Mouse (Mus musculus) brain, embryonic 14.5 days (tissue): ENCODE data around the gene Itga6. TPM values are rescaled to one million over a fixed set of nuclear protein-coding genes. Genes with fewer than 3 reads are reported as not detected.

Experiments used
- DNase-seq: peaks from one replicate; pipeline ENCODE4 v3.0.0-alpha.2; 2011; ENCODE audit warnings: low read depth
- CTCF ChIP-seq: fragments of 200-500 bp; IDR thresholded peaks from 2 replicates; pipeline ENCODE4 v1.5.1; 2012; ENCODE audit warnings: inconsistent platforms, mild to moderate bottlenecking, moderate library complexity, borderline replicate concordance; ENCODE audit not compliant: insufficient read depth, insufficient read length; ENCODE audit errors: extremely low read depth
- POLR2A ChIP-seq: fragments of 200-500 bp; IDR thresholded peaks from 2 replicates; pipeline ENCODE4 v1.6.1; 2012; ENCODE audit warnings: mild to moderate bottlenecking, inconsistent platforms, borderline replicate concordance; ENCODE audit not compliant: poor library complexity, insufficient read depth, insufficient read length, severe bottlenecking; ENCODE audit errors: extremely low read depth
- polyA plus RNA-seq: library from polyadenylated mRNA; depleted of rRNA; stranded (reverse); fragments of >200 nt; gene quantifications from 2 replicates; pipeline ENCODE4 v1.2.3, GENCODE M21; 2012

Gene Itga6
- polyA plus RNA-seq, 1 experiment = 36.8 TPM

- no peak for TF ChIP-seq CTCF
- no peak for TF ChIP-seq POLR2A
- peak; percentile 80 for DNase-seq
Measured at GRCm38 (mm10) chr2:71742557-71742956, 2.9 kb upstream of the Itga6 start.

GRCm38 (mm10) chr2:71743377-71743776 lies 2.0 kb upstream of the Itga6 start:
- DNase-seq = no peak
- no peak for TF ChIP-seq POLR2A
- TF ChIP-seq CTCF = no peak

DNA sequence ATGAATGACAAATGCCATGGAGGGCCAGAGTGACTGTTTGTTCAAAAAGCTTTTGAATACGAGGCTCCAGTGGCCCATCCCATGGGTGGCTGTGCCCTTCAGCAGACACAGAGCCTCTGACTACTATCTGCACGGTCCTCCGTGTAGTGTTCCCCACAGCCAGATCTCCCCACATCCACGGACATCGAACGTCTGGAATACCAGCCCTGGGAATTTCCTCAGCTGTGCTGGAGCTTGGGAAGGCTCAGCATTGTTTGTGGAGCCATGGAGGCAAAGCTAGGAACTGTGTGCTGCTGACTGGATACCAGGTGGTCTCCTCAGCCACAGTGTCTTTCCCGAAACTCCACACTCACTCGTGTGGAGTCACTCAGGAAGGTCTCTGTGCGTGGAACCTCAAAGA lies 1.1 kb upstream of the Itga6 start:
- TF ChIP-seq POLR2A = no peak
- DNase-seq = no peak

DNA sequence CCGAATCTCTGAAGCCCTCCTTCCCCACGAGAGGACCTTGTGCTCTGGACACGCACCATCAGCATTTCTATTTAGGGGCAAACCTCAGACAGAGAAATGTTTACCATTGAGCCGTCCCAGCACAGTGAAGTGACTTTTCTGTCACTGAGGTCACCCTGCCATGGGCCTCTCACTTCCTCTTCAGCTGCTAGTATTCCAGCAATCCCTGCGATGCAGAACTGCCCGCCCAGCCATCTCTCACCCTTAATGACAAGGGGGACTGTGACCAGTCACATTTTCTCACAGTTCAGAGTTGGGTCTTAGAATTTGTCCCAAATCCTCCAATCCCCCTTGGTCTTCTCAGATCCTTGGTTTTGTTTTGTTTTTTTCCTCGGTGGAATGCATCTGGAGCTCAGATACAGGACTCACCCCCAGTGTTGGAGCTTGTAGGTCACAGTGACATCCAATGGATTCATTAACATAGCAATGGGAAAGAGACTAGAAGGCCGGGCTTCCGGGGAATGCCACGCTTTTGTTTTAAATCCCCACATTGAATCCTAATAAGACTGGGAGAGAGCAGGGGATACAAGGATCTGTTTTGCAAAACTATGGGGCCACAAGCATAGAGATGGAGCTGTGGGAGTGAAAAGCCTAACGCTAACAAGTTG lies 432 bp upstream of the Itga6 start:
- no peak for TF ChIP-seq POLR2A
- TF ChIP-seq CTCF = no peak
- peak; percentile 70 for DNase-seq

DNA sequence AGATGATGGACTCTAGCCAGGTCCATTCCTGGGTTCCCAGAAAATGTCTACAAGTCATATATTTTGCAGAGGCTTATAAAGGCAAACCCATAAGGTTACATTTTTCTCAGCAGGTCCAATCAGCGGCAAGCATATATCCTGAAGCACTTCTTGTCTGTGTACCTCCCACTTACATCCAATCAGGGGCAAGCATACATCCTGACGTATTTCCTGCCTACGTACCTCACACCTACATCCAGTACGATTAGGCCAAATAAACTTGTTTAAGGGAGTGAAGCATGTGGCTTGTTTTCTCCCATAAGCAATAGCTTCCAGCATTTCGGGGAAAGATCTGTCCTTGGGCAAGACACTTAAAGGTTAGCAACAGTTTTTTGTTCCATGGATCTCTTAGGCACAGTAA lies 3.0 kb downstream of the Itga6 start:
- DNase-seq = no peak
- no peak for TF ChIP-seq POLR2A
- TF ChIP-seq CTCF = no peak

- peak; percentile 61 for DNase-seq
- no peak for TF ChIP-seq CTCF
- TF ChIP-seq POLR2A = no peak
Measured at GRCm38 (mm10) chr2:71749367-71750086, 4.1 kb downstream of the Itga6 start.

GRCm38 (mm10) chr2:71750087-71750453 lies 4.7 kb downstream of the Itga6 start:
- TF ChIP-seq CTCF = no peak
- no peak for TF ChIP-seq POLR2A
- DNase-seq = peak; percentile 77

DNA sequence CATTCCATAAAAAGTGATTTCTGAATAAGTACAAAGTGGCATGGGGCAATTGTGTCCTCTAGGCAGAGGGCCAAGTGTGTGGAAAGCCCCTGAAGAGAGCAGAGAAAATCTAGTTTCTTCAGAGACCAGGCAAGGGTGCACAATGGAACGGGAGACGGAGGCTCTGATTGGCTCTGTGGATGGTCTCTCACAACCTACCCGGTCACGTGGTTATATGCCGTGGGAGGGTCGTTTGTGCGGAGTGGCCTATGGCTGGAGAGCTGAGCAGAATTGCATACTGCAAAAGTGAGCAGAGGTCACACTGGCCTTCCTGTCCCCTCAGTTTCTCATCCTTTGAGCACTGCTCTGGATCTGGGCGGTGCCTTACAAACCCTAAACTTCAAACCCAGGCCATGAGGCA lies 5.9 kb downstream of the Itga6 start:
- no peak for TF ChIP-seq POLR2A
- TF ChIP-seq CTCF = no peak
- peak; percentile 41 for DNase-seq

DNA sequence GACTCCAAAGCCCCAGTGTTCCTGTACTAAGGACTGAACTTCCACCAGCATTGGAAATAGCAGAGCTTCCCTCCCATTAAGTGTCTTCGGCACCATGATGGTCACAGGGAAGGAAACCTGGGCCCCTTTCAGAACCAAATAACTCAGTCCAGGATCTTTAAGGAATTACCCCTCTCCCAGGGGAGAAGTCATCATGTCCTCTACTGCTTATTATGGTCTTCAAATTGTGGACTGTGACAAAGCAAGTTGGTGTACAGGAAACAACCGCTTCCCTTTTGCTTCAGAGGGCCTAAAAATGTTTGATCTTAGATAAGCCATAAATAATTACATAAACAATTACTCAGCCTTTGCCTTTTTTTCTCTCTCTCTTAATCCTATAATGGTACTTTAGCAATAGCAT lies 6.4 kb downstream of the Itga6 start:
- no peak for TF ChIP-seq CTCF
- TF ChIP-seq POLR2A = no peak
- no peak for DNase-seq

DNA sequence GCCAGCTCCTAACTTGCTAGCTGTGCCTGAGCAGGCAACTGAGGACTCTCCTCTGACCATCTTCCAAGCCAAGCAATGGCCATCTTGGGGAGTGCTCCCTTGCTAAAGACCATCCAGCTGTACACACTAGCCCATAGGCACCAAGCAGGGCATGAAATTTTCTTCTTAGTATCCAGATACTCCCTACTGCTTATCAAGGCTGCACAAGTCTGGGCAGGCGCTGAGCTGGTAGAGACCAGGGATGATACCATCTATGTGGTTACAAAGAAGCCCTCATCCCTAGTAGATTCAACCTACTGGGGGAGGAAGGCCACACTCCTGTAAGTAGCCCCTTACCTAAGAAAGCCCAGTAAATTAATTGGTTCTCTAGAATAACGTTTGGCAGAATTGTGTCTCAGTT lies 7.0 kb downstream of the Itga6 start:
- no peak for TF ChIP-seq POLR2A
- no peak for TF ChIP-seq CTCF
- DNase-seq = no peak

DNA sequence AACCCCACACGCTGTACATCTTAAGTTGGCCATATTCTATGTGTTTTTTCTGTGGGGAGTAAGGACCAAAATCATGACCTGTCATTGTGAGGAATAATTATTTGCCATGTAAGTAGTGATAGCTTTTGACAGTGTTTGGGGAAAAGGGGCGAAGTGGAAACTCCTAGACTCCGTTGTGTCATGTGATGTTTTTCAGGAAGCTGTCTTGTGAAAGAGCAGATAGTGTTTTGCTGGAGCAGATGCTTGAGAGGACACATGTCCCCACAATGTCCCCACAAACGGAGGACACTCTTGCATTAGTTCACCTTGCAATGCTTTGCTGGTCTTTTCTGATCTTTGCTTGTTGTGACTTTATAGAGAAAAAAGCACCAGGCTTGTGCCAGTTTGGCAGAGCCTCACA lies 7.7 kb downstream of the Itga6 start:
- TF ChIP-seq CTCF (no peak), POLR2A (no peak)

DNA sequence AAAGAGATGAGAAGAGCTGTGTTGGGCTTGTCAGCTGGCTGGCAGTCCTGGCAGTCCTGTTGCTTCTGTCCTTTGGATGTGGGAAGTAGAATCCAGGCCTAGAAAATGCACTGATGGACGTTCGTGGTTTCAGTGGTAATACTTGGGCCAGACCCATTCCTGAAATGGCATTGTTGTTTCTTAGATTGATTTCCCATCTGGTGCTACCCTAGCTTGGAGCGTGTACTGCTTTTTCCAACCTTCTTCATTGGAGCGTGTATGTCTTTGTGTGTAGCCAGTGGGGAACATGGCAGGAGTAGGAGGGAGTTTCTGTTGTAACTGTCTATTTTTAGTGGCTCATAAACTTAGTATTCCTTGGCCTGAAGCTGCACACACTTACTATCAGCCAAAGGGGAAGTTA lies 10.3 kb downstream of the Itga6 start:
- TF ChIP-seq CTCF = no peak
- TF ChIP-seq POLR2A = no peak
- DNase-seq = no peak

More for the DNA sequence above, 7.7 kb downstream of the Itga6 start:
- DNase-seq = no peak

GRCm38 (mm10) chr2:71757098-71757497 lies 11.7 kb downstream of the Itga6 start:
- no peak for DNase-seq
- TF ChIP-seq POLR2A (no peak), CTCF (no peak)

DNA sequence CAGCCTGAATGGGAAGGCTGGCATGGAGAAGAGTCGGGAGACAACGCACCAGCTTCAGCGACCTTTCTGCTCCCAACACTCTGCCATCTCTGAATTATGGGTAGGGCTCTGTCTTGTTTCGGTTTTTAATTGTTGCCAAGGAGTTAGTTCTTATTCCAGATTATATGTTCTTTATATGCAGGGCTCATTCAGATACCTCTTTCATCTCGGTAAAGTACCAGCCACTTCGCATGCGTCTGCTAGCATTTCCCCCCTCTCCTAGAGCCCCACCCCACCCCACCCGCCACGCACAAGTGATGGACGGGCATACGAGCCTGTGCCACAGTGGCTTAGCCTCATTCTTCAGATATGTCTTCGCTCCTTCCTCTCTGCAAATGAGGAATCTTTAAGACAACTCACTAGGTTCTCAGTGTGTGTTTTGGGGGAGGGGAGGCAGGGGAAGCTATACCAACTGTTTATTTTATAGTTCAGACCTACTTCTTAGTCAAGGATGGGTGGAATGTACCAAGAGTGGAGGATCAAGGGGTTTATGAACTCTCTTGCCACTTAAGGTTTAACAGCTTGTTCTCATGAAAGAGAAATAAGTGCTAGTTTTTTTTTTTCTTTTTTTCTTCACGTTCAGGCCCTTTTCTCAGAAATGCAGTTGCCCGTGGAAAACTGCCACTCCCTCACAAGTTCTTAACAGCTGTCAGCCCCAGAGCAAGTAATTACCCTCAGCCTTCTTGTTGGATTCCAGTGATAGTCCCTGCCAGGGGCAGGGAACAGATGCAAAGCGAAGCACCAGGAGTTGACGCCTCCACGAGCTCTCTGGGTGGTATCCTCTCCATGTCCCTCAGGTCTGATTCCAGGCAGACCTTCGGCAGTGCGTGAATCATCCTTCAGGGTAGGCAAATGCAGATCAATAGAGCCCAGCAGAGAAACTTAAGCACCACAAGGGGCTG lies 13.4 kb downstream of the Itga6 start:
- TF ChIP-seq POLR2A = no peak
- TF ChIP-seq CTCF = no peak
- peak; percentile 48 for DNase-seq

DNA sequence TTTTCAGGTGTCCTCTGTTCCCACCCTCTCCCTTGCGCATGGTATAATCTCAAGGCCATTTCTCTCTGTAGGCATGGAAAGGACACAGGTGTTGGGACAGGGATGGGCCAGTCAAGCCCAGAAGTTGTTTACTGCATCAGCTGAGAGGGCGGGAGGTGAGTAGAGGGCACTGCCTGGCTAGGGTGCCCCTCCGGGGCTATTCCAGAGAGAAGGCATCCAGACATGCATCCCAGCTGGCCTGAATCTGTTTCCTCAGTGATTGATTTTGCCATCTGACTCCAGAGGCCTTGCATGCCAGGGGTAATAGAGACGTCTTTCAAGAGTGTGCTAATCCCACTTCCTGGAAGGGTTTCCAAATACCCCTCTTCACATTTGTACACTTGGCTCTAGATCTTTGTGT lies 14.7 kb downstream of the Itga6 start:
- no peak for DNase-seq
- no peak for TF ChIP-seq CTCF
- no peak for TF ChIP-seq POLR2A
